Comparison of ENCODE assay signal across 9 mouse cellular contexts in genomic region chr7:24612308-24612910, GRCm38 (mm10). TPM values are rescaled to one million over a fixed set of nuclear protein-coding genes. Genes with fewer than 3 reads are reported as not detected.
DNase-seq lines count a peak whose midpoint lies in the region; ATAC-seq and TF ChIP-seq lines count a peak whose summit lies in the region.
"Had no signal": no experiment of that assay in that cellular context is flagged by ENCODE, and none has a peak within 500 bp of the region (broad histone marks: within the 10 kb centered on the region; RNA-seq: fewer than 3 reads in every experiment).

No protein-coding gene starts in this region.

- DNase-seq in heart, adult 11 months = peak; percentile 79
- DNase-seq in heart, adult 8-10 months (ENCODE audit: low spot score) = no peak
- DNase-seq in liver, postnatal 0 days = no peak
- DNase-seq in layer of hippocampus, adult 18-20 months (ENCODE audit: low spot score in 2 of 2) = no peak
- DNase-seq in urinary bladder, postnatal 14 days (ENCODE audit: low spot score) = no peak
- DNase-seq in cerebellum, postnatal 4 days (ENCODE audit: low spot score in 2 of 2) = no peak
- DNase-seq: gastrocnemius, postnatal 25 days had no signal

- no peak overlapping the region for H3K9ac ChIP-seq in liver, postnatal 0 days (replicated peaks)

- WGBS in liver, postnatal 0 days (ENCODE audit: insufficient replicate concordance) = 16% methylated on average over 27 of the region's 27 CpGs

- TF ChIP-seq CTCF in E14TG2a.4 (conservative IDR thresholded peaks at IDR 0.05; ENCODE audit: low read length) = no peak
- no peak for TF ChIP-seq CTCF in liver, postnatal 0 days (IDR thresholded peaks at IDR 0.05; ENCODE audit: low read depth)

- peaks cover 12% of the 10 kb centered on the region for H3K9me3 ChIP-seq in E14TG2a.4 (ENCODE audit: low read length)
- no peaks in the 10 kb centered on the region for H3K9me3 ChIP-seq in liver, postnatal 0 days (ENCODE audit: low read length)

- peak overlapping the region; percentile 91 for H3K4me2 ChIP-seq in liver, postnatal 0 days (ENCODE audit: low read depth, low read length)

- no peaks in the 10 kb centered on the region for H3K36me3 ChIP-seq in E14TG2a.4 (ENCODE audit: insufficient read depth, low read length)
- H3K36me3 ChIP-seq in liver, postnatal 0 days (replicated peaks; ENCODE audit: insufficient read depth, low read length) = peaks cover 6% of the 10 kb centered on the region; the same call in 1 of the 2 replicates

- TF ChIP-seq EP300 in liver, postnatal 0 days (IDR thresholded peaks at IDR 0.05; ENCODE audit: low read depth) = no peak

- peaks cover 63% of the 10 kb centered on the region for H3K4me1 ChIP-seq in E14TG2a.4 (replicated peaks; ENCODE audit: low read depth, low read length)
- H3K4me1 ChIP-seq in liver, postnatal 0 days (ENCODE audit: insufficient read depth) = peaks cover 26% of the 10 kb centered on the region

- ATAC-seq in granulocyte monocyte progenitor cell, adult 5-6 weeks (replicated peaks; ENCODE audit: poor library complexity, severe bottlenecking) = 0 out of 2 replicates have a peak, but pooled peaks have one; percentile 4
- no peak for ATAC-seq in liver, postnatal 0 days

- H3K4me3 ChIP-seq in E14TG2a.4 (replicated peaks; ENCODE audit: low read length) = peak overlapping the region; percentile 55
- H3K4me3 ChIP-seq in liver, postnatal 0 days (ENCODE audit: low read depth, low read length) = peak overlapping the region; percentile 29

- H3K27me3 ChIP-seq in E14TG2a.4 (ENCODE audit: insufficient read depth, low read length) = peaks cover 68% of the 10 kb centered on the region
- H3K27me3 ChIP-seq in liver, postnatal 0 days (ENCODE audit: insufficient read depth, low read length) = peaks cover 6% of the 10 kb centered on the region; the same call in 1 of the 2 replicates

- no peak overlapping the region for H3K27ac ChIP-seq in liver, postnatal 0 days (ENCODE audit: low read depth)

RNA-seq across cellular contexts. Expression of gene Phldb3, which starts 1.8 kb away (rescaled TPM):
- under 1 TPM; 0.35 to 0.83 (median 0.39) TPM for total RNA-seq in heart, adult 8-10 months (2022)
- 1.8 and 6.4 TPM in 2 replicates for total RNA-seq in granulocyte monocyte progenitor cell, adult 5-6 weeks (2014; fragmentation: Nextera tagmentation)
- total RNA-seq in granulocyte monocyte progenitor cell, adult 5-6 weeks (2017) = 7.6 and 13.5 TPM in 2 replicates
- 0.12 and 0.25 TPM in 2 replicates for polyA plus RNA-seq in liver, postnatal 0 days (2015; fragmentation: Nextera tagmentation; extraction: Ambion mirVana)
- total RNA-seq in layer of hippocampus, adult 18-20 months (2021) = under 1 TPM; 0.17 to 0.63 TPM

RNA-seq across cellular contexts. Expression of gene Lypd3, which starts 23.9 kb away (rescaled TPM):
- total RNA-seq in heart, adult 8-10 months (2022) = not detected
- total RNA-seq in granulocyte monocyte progenitor cell, adult 5-6 weeks (2014; fragmentation: Nextera tagmentation) = not detected in 2 replicates
- not detected in 2 replicates for total RNA-seq in granulocyte monocyte progenitor cell, adult 5-6 weeks (2017)
- not detected in 2 replicates for polyA plus RNA-seq in liver, postnatal 0 days (2015; fragmentation: Nextera tagmentation; extraction: Ambion mirVana)
- total RNA-seq in layer of hippocampus, adult 18-20 months (2021) = 1 to 10 TPM in 1 of 2 experiments, under 1 TPM in 1; 0.57 to 1.3 TPM
- total RNA-seq: gastrocnemius, postnatal 25 days had no signal

RNA-seq across cellular contexts. Expression of gene Zfp575, which starts 25.0 kb away (rescaled TPM):
- total RNA-seq in heart, adult 8-10 months (2022) = under 1 TPM in 1 of 4 experiments, not detected in 3; 0.09 TPM
- 0.41 and 0.75 TPM in 2 replicates for total RNA-seq in granulocyte monocyte progenitor cell, adult 5-6 weeks (2014; fragmentation: Nextera tagmentation)
- not detected in 2 replicates for total RNA-seq in granulocyte monocyte progenitor cell, adult 5-6 weeks (2017)
- 0.13 and 0.15 TPM in 2 replicates for polyA plus RNA-seq in liver, postnatal 0 days (2015; fragmentation: Nextera tagmentation; extraction: Ambion mirVana)
- 1 to 10 TPM; 5.7 TPM for total RNA-seq in layer of hippocampus, adult 18-20 months (2021)

RNA-seq across cellular contexts. Expression of gene Ethe1, which starts 25.1 kb away (rescaled TPM):
- total RNA-seq in heart, adult 8-10 months (2022) = 10 to 100 TPM; 66.1 to 75.2 (median 70.0) TPM
- total RNA-seq in granulocyte monocyte progenitor cell, adult 5-6 weeks (2014; fragmentation: Nextera tagmentation) = 50.4 and 71.3 TPM in 2 replicates
- 23.4 and 28.3 TPM in 2 replicates for total RNA-seq in granulocyte monocyte progenitor cell, adult 5-6 weeks (2017)
- polyA plus RNA-seq in liver, postnatal 0 days (2015; fragmentation: Nextera tagmentation; extraction: Ambion mirVana) = 39.7 and 40.9 TPM in 2 replicates
- total RNA-seq in layer of hippocampus, adult 18-20 months (2021) = 10 to 100 TPM; 11.8 to 13.3 TPM
